Mouse (Mus musculus) lung, postnatal 14 days (tissue): ENCODE results near the gene Mvb12b.

Source experiments
- DNase-seq: peaks from one replicate; pipeline ENCODE4 v3.0.0; 2021

The Mvb12b gene

GRCm38 (mm10) chr2:33811349-33811890, 76.3 kb downstream of the Mvb12b start:
- DNase-seq: no peak

GRCm38 (mm10) chr2:33809081-33809480, 78.7 kb downstream of the Mvb12b start:
- no peak for DNase-seq

- DNase-seq: no peak
Measured at GRCm38 (mm10) chr2:33808032-33808431, 79.7 kb downstream of the Mvb12b start.

- DNase-seq: no peak
Measured at GRCm38 (mm10) chr2:33805640-33806039, 82.1 kb downstream of the Mvb12b start.

- DNase-seq: no peak
Measured at GRCm38 (mm10) chr2:33803717-33804214, 84.0 kb downstream of the Mvb12b start.

- DNase-seq: no peak
Measured at GRCm38 (mm10) chr2:33803083-33803615, 84.6 kb downstream of the Mvb12b start.

GRCm38 (mm10) chr2:33801760-33802159, 86.0 kb downstream of the Mvb12b start:
- DNase-seq: peak; percentile 25

- peak; percentile 44 for DNase-seq
Measured at GRCm38 (mm10) chr2:33801336-33801735, 86.4 kb downstream of the Mvb12b start.

GRCm38 (mm10) chr2:33800221-33800620, 87.5 kb downstream of the Mvb12b start:
- DNase-seq: no peak

- DNase-seq: no peak
Measured at GRCm38 (mm10) chr2:33795716-33796472, 91.9 kb downstream of the Mvb12b start.

- DNase-seq: no peak
Measured at GRCm38 (mm10) chr2:33795001-33795580, 92.7 kb downstream of the Mvb12b start.

- DNase-seq: no peak
Measured at GRCm38 (mm10) chr2:33794483-33794882, 93.3 kb downstream of the Mvb12b start.

- DNase-seq: no peak
Measured at GRCm38 (mm10) chr2:33790301-33790700, 97.4 kb downstream of the Mvb12b start.

- DNase-seq: no peak
Measured at GRCm38 (mm10) chr2:33789732-33790131, 98.0 kb downstream of the Mvb12b start.

- DNase-seq: no peak
Measured at GRCm38 (mm10) chr2:33789279-33789678, 98.5 kb downstream of the Mvb12b start.

- DNase-seq: no peak
Measured at GRCm38 (mm10) chr2:33788851-33789250, 98.9 kb downstream of the Mvb12b start.

- DNase-seq: no peak
Measured at GRCm38 (mm10) chr2:33788131-33788530, 99.6 kb downstream of the Mvb12b start.

- DNase-seq: no peak
Measured at GRCm38 (mm10) chr2:33786064-33786463, 101.7 kb downstream of the Mvb12b start.

GRCm38 (mm10) chr2:33785596-33785995, 102.2 kb downstream of the Mvb12b start:
- DNase-seq: no peak

- DNase-seq: no peak
Measured at GRCm38 (mm10) chr2:33784721-33785120, 103.0 kb downstream of the Mvb12b start.

GRCm38 (mm10) chr2:33783419-33783818, 104.3 kb downstream of the Mvb12b start:
- DNase-seq: no peak

- DNase-seq: peak; percentile 49
Measured at GRCm38 (mm10) chr2:33781655-33782400, 105.9 kb downstream of the Mvb12b start.

- no peak for DNase-seq
Measured at GRCm38 (mm10) chr2:33778466-33778865, 109.3 kb downstream of the Mvb12b start.
